ENCODE assay signal across 21 mouse cellular contexts in the genomic region with DNA sequence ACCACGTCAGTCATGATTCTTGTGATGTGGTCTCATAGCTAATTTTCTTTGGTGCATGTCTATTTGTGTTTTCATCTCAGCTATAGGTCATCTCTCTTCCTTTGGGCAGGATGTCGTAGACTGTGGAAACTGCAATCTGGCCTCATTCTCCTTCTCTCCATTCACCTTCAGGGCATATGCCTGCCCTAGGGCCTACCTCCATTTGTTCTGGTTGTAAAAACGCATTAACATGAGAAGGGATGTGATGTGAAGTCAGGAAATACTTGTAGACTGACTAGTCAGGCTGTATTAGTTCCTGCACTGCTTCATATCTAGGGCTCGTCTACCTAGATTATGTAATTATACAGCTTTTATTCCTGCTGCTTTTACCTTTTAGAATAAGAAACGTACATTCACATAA.
DNase-seq lines count a peak whose midpoint lies in the region; ATAC-seq and TF ChIP-seq lines count a peak whose summit lies in the region.
"Had no signal": no experiment of that assay in that cellular context is flagged by ENCODE, and none has a peak within 500 bp of the region (broad histone marks: within the 10 kb centered on the region; RNA-seq: fewer than 3 reads in every experiment).

No protein-coding gene starts in this region.

- DNase-seq in ES-CJ7 (ENCODE audit: low read depth, low spot score) (peak; percentile 54), ES-E14 (ENCODE audit: low read depth, low spot score) (peak; percentile 38), WW6 (ENCODE audit: low read depth, low spot score) (peak; percentile 18)
- DNase-seq in retina, postnatal 7 days (ENCODE audit: low read depth, low spot score) = peak; percentile 6
- DNase-seq in midbrain, embryonic 11.5 days (ENCODE audit: low spot score, missing footprints) = no peak
- no peak for DNase-seq in frontal cortex, postnatal 36 days (ENCODE audit: low spot score in 2 of 2)
- no peak for DNase-seq in hindbrain, embryonic 10.5 days (ENCODE audit: low spot score)
- DNase-seq: adrenal gland, adult 8-10 months; adrenal gland, postnatal 14 days; adrenal gland, postnatal 36 days; cerebellum, adult 11-12 months; cerebellum, adult 2 months; cerebellum, adult 9-10 months; cerebellum, postnatal 10 days; cerebellum, postnatal 25 days; forebrain, postnatal 0 days had no signal

- H3K4me2 ChIP-seq in midbrain, embryonic 11.5 days = no peak overlapping the region
- H3K4me2 ChIP-seq: embryonic facial prominence, embryonic 12.5 days; forebrain, embryonic 13.5 days; forebrain, embryonic 15.5 days had no signal

- no peaks in the 10 kb centered on the region for H3K27me3 ChIP-seq in midbrain, embryonic 11.5 days (ENCODE audit: control insufficient read depth, insufficient read depth, low read length)
- no peaks in the 10 kb centered on the region for H3K27me3 ChIP-seq in hindbrain, embryonic 10.5 days (ENCODE audit: insufficient read depth, poor library complexity, severe bottlenecking)
- H3K27me3 ChIP-seq: embryonic facial prominence, embryonic 12.5 days; forebrain, embryonic 13.5 days; forebrain, embryonic 15.5 days had no signal

- no peak overlapping the region for H3K9ac ChIP-seq in ES-E14 (ENCODE audit: insufficient read depth, low read depth, low read length, poor library complexity, severe bottlenecking)
- no peak overlapping the region for H3K9ac ChIP-seq in midbrain, embryonic 11.5 days (ENCODE audit: low read length)
- H3K9ac ChIP-seq: embryonic facial prominence, embryonic 12.5 days; forebrain, embryonic 13.5 days; forebrain, embryonic 15.5 days; forebrain, postnatal 0 days had no signal

- H3K4me1 ChIP-seq in ES-E14 (ENCODE audit: control insufficient read depth in 2 of 2, insufficient read depth in 2 of 2, low read length in 2 of 2, poor library complexity in 1 of 2) = peaks cover 0 to 1% of the 10 kb centered on the region in 2 experiments; a peak in 3 of 4 replicates
- no peaks in the 10 kb centered on the region for H3K4me1 ChIP-seq in midbrain, embryonic 11.5 days (ENCODE audit: control insufficient read depth, insufficient read depth, low read length)
- H3K4me1 ChIP-seq in hindbrain, embryonic 10.5 days (replicated peaks) = no peaks in the 10 kb centered on the region
- H3K4me1 ChIP-seq: embryonic facial prominence, embryonic 10.5 days; embryonic facial prominence, embryonic 12.5 days; forebrain, embryonic 13.5 days; forebrain, embryonic 15.5 days had no signal

- H3K36me3 ChIP-seq in ES-E14 (ENCODE audit: control insufficient read depth, insufficient read depth, low read length, poor library complexity, severe bottlenecking) = no peaks in the 10 kb centered on the region
- no peaks in the 10 kb centered on the region for H3K36me3 ChIP-seq in midbrain, embryonic 11.5 days (ENCODE audit: control insufficient read depth, insufficient read depth, low read length)
- no peaks in the 10 kb centered on the region for H3K36me3 ChIP-seq in hindbrain, embryonic 10.5 days
- H3K36me3 ChIP-seq: embryonic facial prominence, embryonic 10.5 days; embryonic facial prominence, embryonic 12.5 days; forebrain, embryonic 15.5 days had no signal

- no peak for ATAC-seq in midbrain, embryonic 11.5 days (ENCODE audit: low FRiP score)
- ATAC-seq: activated CD4-positive, CD25-positive, alpha-beta regulatory T cell, adult 4 months; forebrain, embryonic 13.5 days; forebrain, embryonic 15.5 days; forebrain, postnatal 0 days had no signal

- no peak overlapping the region for H3K4me3 ChIP-seq in ES-E14 (ENCODE audit: insufficient read depth in 1 of 2, low read depth in 1 of 2, low read length in 2 of 2, poor library complexity in 1 of 2, severe bottlenecking in 1 of 2)
- H3K4me3 ChIP-seq in midbrain, embryonic 11.5 days (ENCODE audit: low read depth, low read length) = no peak overlapping the region
- H3K4me3 ChIP-seq in hindbrain, embryonic 10.5 days = no peak overlapping the region
- H3K4me3 ChIP-seq: embryonic facial prominence, embryonic 10.5 days; embryonic facial prominence, embryonic 12.5 days; forebrain, embryonic 13.5 days; forebrain, embryonic 15.5 days had no signal

- no peaks in the 10 kb centered on the region for H3K9me3 ChIP-seq in ES-E14 (ENCODE audit: control insufficient read depth, insufficient read depth, low read depth, low read length)
- no peaks in the 10 kb centered on the region for H3K9me3 ChIP-seq in midbrain, embryonic 11.5 days (ENCODE audit: control insufficient read depth, low read length)
- no peaks in the 10 kb centered on the region for H3K9me3 ChIP-seq in hindbrain, embryonic 10.5 days
- H3K9me3 ChIP-seq: embryonic facial prominence, embryonic 10.5 days; embryonic facial prominence, embryonic 12.5 days; forebrain, embryonic 13.5 days; forebrain, embryonic 15.5 days had no signal

- H3K27ac ChIP-seq in ES-E14 (ENCODE audit: insufficient read depth, low read depth, low read length, poor library complexity, severe bottlenecking) = no peak overlapping the region
- H3K27ac ChIP-seq in midbrain, embryonic 11.5 days (ENCODE audit: low read depth, low read length) = no peak overlapping the region
- no peak overlapping the region for H3K27ac ChIP-seq in hindbrain, embryonic 10.5 days
- H3K27ac ChIP-seq: embryonic facial prominence, embryonic 10.5 days; embryonic facial prominence, embryonic 12.5 days; forebrain, embryonic 13.5 days; forebrain, embryonic 15.5 days had no signal

- WGBS in midbrain, embryonic 11.5 days = 85% methylated on average over 5 of the region's 5 CpGs
- 89% methylated on average over 5 of the region's 5 CpGs for WGBS in hindbrain, embryonic 10.5 days

- in situ Hi-C loops in ES-E14 (cut with MboI; ENCODE audit: low sequenced_read_pairs in 2 of 2, unreplicated experiment in 2 of 2) = no loop called here

TF ChIP-seq in ES-E14, 5 proteins besides CTCF, POLR2A, EP300 and RAD21:
- TF ChIP-seq ZNF384 (IDR thresholded peaks at IDR 0.05; ENCODE audit: low read depth, low read length) = no peak
- no peak for TF ChIP-seq ZC3H11A (IDR thresholded peaks at IDR 0.05; ENCODE audit: borderline replicate concordance, low read depth, low read length)
- TF ChIP-seq CHD2 (IDR thresholded peaks at IDR 0.05; ENCODE audit: low read depth, low read length) = no peak
- no peak for TF ChIP-seq HCFC1 (IDR thresholded peaks at IDR 0.05; ENCODE audit: borderline replicate concordance, insufficient read depth, low read length)
- TF ChIP-seq MAFK (IDR thresholded peaks at IDR 0.05; ENCODE audit: insufficient read depth, low read depth, low read length) = no peak

Comparison
In these comparisons a context has a peak if more than half of its experiments do, and no peak if none do; other contexts are left out.
1. DNase-seq: peak in ES-CJ7 (single experiment), ES-E14 (single experiment), WW6 (single experiment) and retina, postnatal 7 days (single experiment); none in midbrain, embryonic 11.5 days (single experiment), frontal cortex, postnatal 36 days (0 of 2) and hindbrain, embryonic 10.5 days (single experiment).